Mouse (Mus musculus) C2C12 (cell line): ENCODE measurements around the gene Rxrb. TPM values are rescaled to one million over a fixed set of nuclear protein-coding genes. Genes with fewer than 3 reads are reported as not detected.

Experiments used
- H3K27me3 ChIP-seq: one replicate; pipeline ENCODE4 v1.6.1; 2011; ENCODE audit not compliant: control insufficient read depth, insufficient read depth, insufficient read length
- H3K36me3 ChIP-seq: one replicate; pipeline ENCODE4 v1.6.1; 2011; ENCODE audit not compliant: control insufficient read depth, insufficient read depth
- H3K4me3 ChIP-seq: one replicate; pipeline ENCODE4 v1.5.1; 2011; ENCODE audit warnings: mild to moderate bottlenecking, control low read depth; ENCODE audit not compliant: poor library complexity, insufficient read depth, severe bottlenecking
- H3K79me2 ChIP-seq: one replicate; pipeline ENCODE4 v1.6.1; 2011; ENCODE audit not compliant: control insufficient read depth, insufficient read depth
- H3K79me3 ChIP-seq: one replicate; pipeline ENCODE4 v1.6.1; 2011; ENCODE audit warnings: low read depth, control low read depth
- H3ac ChIP-seq: one replicate; pipeline ENCODE3; 2011; ENCODE audit warnings: low read depth; ENCODE audit not compliant: control insufficient read depth, insufficient read length
- CEBPB ChIP-seq: IDR thresholded peaks from one replicate; pipeline ENCODE4 v1.6.1; 2011; ENCODE audit warnings: low read depth, mild to moderate bottlenecking, control low read depth, moderate library complexity
- CTCF ChIP-seq: IDR thresholded peaks from one replicate; pipeline ENCODE4 v1.5.1; 2011; ENCODE audit not compliant: control insufficient read depth, insufficient read depth, insufficient read length
- FOSL1 ChIP-seq: IDR thresholded peaks from one replicate; pipeline ENCODE4 v1.8.0; 2011; ENCODE audit warnings: mild to moderate bottlenecking, low read length; ENCODE audit not compliant: poor library complexity, insufficient read depth, severe bottlenecking
- MAX ChIP-seq: IDR thresholded peaks from one replicate; pipeline ENCODE4 v1.6.1; 2011; ENCODE audit warnings: mild to moderate bottlenecking, control low read depth
- MYOD1 ChIP-seq: IDR thresholded peaks from one replicate; pipeline ENCODE4 v1.6.1; 2011; ENCODE audit warnings: low read depth; ENCODE audit not compliant: control insufficient read depth, insufficient read length
- MYOG ChIP-seq: IDR thresholded peaks from one replicate; pipeline ENCODE4 v1.6.1; 2011; ENCODE audit not compliant: control insufficient read depth, insufficient read length; ENCODE audit errors: extremely low read depth
- USF1 ChIP-seq: IDR thresholded peaks from one replicate; pipeline ENCODE4 v1.6.1; 2011; ENCODE audit warnings: low read depth, mild to moderate bottlenecking, control low read depth, moderate library complexity
- polyA plus RNA-seq: library from polyadenylated mRNA; unstranded; fragments of >200 nt; fragmentation: generic; extraction: Trizol; gene quantifications from one replicate; pipeline ENCODE4 v1.2.1, GENCODE M21; 2012; ENCODE audit warnings: missing spikeins

Gene Rxrb
- polyA plus RNA-seq, 1 experiment: 39.0 TPM

DNA sequence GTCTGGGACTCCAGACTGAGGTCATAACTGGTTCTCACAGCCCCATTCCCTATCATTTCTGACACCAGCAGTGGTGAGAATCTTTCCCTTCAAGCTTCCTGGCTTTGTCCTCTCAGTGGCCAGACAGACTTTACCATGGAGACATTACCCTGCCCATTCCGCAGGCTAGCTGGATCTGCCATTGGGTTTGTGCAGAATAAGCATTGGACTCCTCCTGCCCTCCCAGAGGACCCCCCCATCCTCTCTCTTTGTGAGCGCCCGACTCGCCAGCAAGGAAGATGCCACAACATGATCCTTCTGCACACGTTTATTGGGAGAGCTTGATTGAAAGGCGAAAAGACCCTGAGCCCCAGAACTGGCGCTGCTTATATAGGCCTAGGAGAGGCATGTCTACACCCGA lies 18.2 kb upstream of the Rxrb start:
- Histone ChIP-seq H3K4me3 (no peak overlapping the region), H3K27me3 (peaks cover 5% of the 10 kb centered on the region), H3K79me3 (no peaks in the 10 kb centered on the region), H3K79me2 (no peaks in the 10 kb centered on the region), H3K36me3 (no peaks in the 10 kb centered on the region), H3ac (no peak overlapping the region)
- TF ChIP-seq CEBPB: no peak
- no peak for TF ChIP-seq MYOD1
- no peak for TF ChIP-seq USF1
- no peak for TF ChIP-seq CTCF
- TF ChIP-seq MYOG: no peak
- TF ChIP-seq FOSL1: no peak
- TF ChIP-seq MAX: no peak

DNA sequence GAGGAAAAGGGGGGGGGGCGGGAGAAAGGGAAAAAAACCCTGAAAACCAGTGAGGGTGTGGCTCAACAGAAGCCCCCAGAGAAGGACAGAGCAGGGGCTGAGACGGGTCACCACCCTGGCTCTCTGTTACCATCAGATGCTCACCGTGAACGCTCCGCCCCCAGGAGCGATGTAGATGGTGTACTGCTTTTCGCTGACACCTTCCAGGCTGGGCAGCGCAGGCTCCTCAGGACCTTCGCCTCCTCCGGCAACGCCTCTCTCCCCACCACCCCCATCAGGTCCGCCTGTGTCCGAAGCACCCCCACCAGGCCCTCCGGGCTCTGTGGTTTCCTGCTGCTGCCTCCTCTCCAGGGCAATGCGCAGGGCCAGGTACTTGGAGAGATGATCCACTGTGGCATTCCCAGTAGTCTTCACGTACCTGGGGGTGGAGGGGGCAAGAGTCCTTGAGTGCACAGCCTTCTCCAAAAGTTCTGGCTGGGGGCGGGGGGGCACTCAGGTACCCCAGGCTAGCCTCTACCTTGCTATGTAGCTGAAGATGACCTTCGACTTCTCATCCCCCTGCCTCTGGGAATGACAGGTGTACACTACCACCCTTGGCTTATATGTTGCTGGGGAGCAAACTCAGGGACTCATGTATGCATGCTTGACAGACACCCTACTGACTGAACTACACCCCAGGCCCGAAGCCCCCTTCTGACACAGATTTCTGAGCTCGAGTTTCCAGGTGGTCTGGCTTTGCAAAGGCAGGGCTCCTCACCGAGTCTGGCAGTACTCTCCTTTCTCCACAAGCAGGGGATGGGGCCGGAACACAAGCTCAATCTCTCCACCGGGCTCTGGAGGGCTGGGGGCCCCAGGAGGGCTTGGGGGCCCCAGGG lies 9.8 kb upstream of the Rxrb start:
- H3K36me3 ChIP-seq: no peaks in the 10 kb centered on the region
- no peak for TF ChIP-seq CTCF
- no peak for TF ChIP-seq MYOG
- no peak for TF ChIP-seq MYOD1
- TF ChIP-seq FOSL1: no peak
- no peak for TF ChIP-seq CEBPB
- TF ChIP-seq MAX: no peak
- TF ChIP-seq USF1: no peak
- H3K4me3 ChIP-seq: no peak overlapping the region
- H3K27me3 ChIP-seq: no peaks in the 10 kb centered on the region
- no peak overlapping the region for H3ac ChIP-seq
- no peaks in the 10 kb centered on the region for H3K79me2 ChIP-seq
- no peaks in the 10 kb centered on the region for H3K79me3 ChIP-seq

DNA sequence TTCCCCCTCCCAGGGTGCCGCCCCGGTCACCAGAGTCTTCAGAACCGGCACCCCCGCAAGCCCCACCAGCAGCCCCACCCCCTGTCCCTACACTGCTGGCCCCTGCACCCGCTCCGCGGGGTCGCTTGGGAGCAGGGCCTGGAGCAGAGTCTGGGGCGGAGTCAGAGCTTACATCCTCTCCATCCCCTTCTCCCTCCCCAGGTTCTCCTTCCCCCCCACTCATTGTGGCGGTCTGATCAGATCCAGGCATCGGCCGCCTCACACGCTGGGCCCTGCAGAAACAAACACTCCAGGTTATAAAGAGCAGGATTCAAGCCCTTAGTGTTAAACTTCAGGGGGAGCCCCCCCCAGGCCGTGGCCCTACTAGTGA lies 9.2 kb upstream of the Rxrb start:
- Histone ChIP-seq H3K27me3 (no peaks in the 10 kb centered on the region), H3K79me2 (no peaks in the 10 kb centered on the region), H3K4me3 (no peak overlapping the region), H3ac (no peak overlapping the region), H3K36me3 (no peaks in the 10 kb centered on the region), H3K79me3 (no peaks in the 10 kb centered on the region)
- TF ChIP-seq MYOG (no peak), MYOD1 (no peak), MAX (no peak), CTCF (no peak), CEBPB (no peak), USF1 (no peak), FOSL1 (no peak)

- H3K4me3 ChIP-seq: no peak overlapping the region
- no peaks in the 10 kb centered on the region for H3K27me3 ChIP-seq
- H3K36me3 ChIP-seq: peaks cover under 1% of the 10 kb centered on the region
- no peaks in the 10 kb centered on the region for H3K79me2 ChIP-seq
- H3K79me3 ChIP-seq: no peaks in the 10 kb centered on the region
- H3ac ChIP-seq: no peak overlapping the region
- TF ChIP-seq MYOD1 (no peak), CEBPB (no peak), FOSL1 (no peak), CTCF (no peak), MYOG (no peak), USF1 (no peak), MAX (no peak)
These were observed 8.6 kb upstream of the Rxrb start for GRCm38 (mm10) chr17:34022987-34023386.

DNA sequence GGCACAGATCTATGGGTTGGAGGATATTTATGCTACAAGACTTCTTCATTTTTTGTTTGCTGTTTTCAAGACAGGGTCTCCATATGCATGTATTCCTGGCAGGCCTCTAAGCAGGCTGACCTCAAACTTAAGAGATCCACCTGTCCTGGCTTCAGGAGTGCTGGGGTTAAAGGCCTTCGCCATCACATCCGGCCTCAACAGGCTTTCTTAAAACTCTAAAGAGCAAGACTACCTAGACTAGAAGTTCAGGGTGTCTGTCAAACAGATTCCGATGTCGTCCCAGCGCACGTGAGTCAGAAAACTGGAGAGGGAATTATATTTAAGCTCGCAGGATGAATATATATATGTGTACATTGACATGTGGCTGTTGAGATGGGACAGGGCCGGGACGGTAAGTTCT lies 7.9 kb upstream of the Rxrb start:
- Histone ChIP-seq H3K27me3 (no peaks in the 10 kb centered on the region), H3K4me3 (no peak overlapping the region), H3ac (no peak overlapping the region), H3K36me3 (peaks cover 7% of the 10 kb centered on the region), H3K79me2 (peaks cover 4% of the 10 kb centered on the region), H3K79me3 (no peaks in the 10 kb centered on the region)
- no peak for TF ChIP-seq CEBPB
- no peak for TF ChIP-seq FOSL1
- TF ChIP-seq CTCF: no peak
- no peak for TF ChIP-seq MAX
- TF ChIP-seq MYOG: no peak
- no peak for TF ChIP-seq MYOD1
- no peak for TF ChIP-seq USF1
